Comparison of ENCODE assay signal across 9 mouse cellular contexts in the genomic region with DNA sequence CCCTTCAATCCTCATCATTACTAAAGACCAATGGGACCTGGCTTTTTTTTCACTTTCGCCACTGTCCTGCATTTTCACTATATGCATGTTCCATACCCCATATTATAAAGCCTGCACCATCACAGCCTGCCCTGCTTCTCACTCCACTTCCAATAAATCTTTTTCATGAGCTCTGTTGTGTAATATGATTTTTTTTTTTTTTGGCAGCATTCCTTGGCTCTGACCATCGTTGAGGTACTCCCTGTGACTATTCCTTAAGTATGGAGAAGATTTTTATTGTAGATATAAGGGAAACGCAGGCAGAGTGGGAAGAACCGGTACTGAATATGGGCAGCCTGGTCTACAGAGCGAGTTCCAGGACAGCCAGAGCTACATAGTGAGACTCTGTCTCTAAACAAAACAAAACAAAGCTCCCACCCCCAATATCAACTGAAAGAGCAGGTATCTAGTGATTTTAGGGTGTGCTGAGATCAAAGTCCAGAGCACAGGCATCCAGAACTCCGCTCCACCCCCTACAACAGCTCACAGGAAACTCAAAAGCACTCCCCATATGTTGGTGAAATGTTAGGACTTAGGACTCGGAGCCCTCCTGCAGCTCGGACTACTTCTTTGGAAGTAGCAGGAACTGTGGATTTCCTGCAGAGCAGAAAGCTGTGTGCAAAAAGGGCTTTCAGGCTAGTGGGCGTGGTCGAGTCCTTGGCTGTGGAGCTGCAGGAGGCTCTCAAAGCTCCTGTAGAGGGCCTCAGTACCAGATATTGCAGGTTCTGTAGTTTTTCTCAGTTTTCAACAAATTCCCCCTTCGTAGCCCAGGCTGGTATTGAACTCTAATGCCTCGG. TPM values are rescaled to one million over a fixed set of nuclear protein-coding genes. Genes with fewer than 3 reads are reported as not detected.
A peak's percentile ranks its signal among the peaks of the same experiment; 100 is the strongest.
DNase-seq lines count a peak whose midpoint lies in the region; ATAC-seq and TF ChIP-seq lines count a peak whose summit lies in the region.
"Had no signal": no experiment of that assay in that cellular context is flagged by ENCODE, and none has a peak within 500 bp of the region (broad histone marks: within the 10 kb centered on the region; RNA-seq: fewer than 3 reads in every experiment).

No protein-coding gene starts in this region.

- peak overlapping the region; percentile 73 for H3K9ac ChIP-seq in heart, embryonic 12.5 days
- peak overlapping the region; percentile 92 for H3K9ac ChIP-seq in kidney, embryonic 16.5 days (replicated peaks; ENCODE audit: low read length)
- H3K9ac ChIP-seq in liver, embryonic 12.5 days = peak overlapping the region; percentile 73

- H3K27me3 ChIP-seq in heart, embryonic 12.5 days (replicated peaks) = no peaks in the 10 kb centered on the region
- no peaks in the 10 kb centered on the region for H3K27me3 ChIP-seq in kidney, embryonic 16.5 days (ENCODE audit: insufficient read depth, low read length)
- peaks cover 26% of the 10 kb centered on the region; the same call in 1 of the 2 replicates for H3K27me3 ChIP-seq in liver, embryonic 12.5 days (replicated peaks)

- TF ChIP-seq CTCF in bone marrow, adult 2 months (IDR thresholded peaks at IDR 0.05; ENCODE audit: control insufficient read depth, insufficient read depth, low read length) = peak; percentile 23; the same call in 1 of the 2 replicates

- H3K9me3 ChIP-seq in heart, embryonic 12.5 days (replicated peaks) = no peaks in the 10 kb centered on the region
- H3K9me3 ChIP-seq in kidney, embryonic 16.5 days (ENCODE audit: low read length) = no peaks in the 10 kb centered on the region
- H3K9me3 ChIP-seq in liver, embryonic 12.5 days (replicated peaks) = no peaks in the 10 kb centered on the region

- no peak overlapping the region for H3K27ac ChIP-seq in bone marrow, adult 2 months (ENCODE audit: control insufficient read depth, insufficient read depth, low read depth, low read length, poor library complexity)
- H3K27ac ChIP-seq in heart, embryonic 12.5 days (ENCODE audit: poor library complexity, severe bottlenecking) = peak overlapping the region; percentile 97
- H3K27ac ChIP-seq in kidney, embryonic 16.5 days (ENCODE audit: low read length) = peak overlapping the region; percentile 96
- peak overlapping the region; percentile 82 for H3K27ac ChIP-seq in liver, embryonic 12.5 days

- no peak for TF ChIP-seq POLR2A in bone marrow, adult 2 months (IDR thresholded peaks at IDR 0.05; ENCODE audit: borderline replicate concordance, control insufficient read depth, low read depth, low read length)

- no peaks in the 10 kb centered on the region; the same call in 1 of the 2 replicates for H3K4me1 ChIP-seq in bone marrow, adult 2 months (ENCODE audit: control insufficient read depth, insufficient read depth, low read length)
- H3K4me1 ChIP-seq in heart, embryonic 12.5 days (replicated peaks) = peaks cover 18% of the 10 kb centered on the region; the same call in 1 of the 2 replicates
- peaks cover 14% of the 10 kb centered on the region; the same call in 1 of the 2 replicates for H3K4me1 ChIP-seq in kidney, embryonic 16.5 days (ENCODE audit: insufficient read depth, low read length)
- H3K4me1 ChIP-seq in liver, embryonic 12.5 days = peaks cover 25% of the 10 kb centered on the region

- no peak overlapping the region for H3K4me3 ChIP-seq in bone marrow, adult 2 months (replicated peaks; ENCODE audit: control insufficient read depth, low read depth, low read length)
- peak overlapping the region; percentile 13 for H3K4me3 ChIP-seq in heart, embryonic 12.5 days
- H3K4me3 ChIP-seq in kidney, embryonic 16.5 days (ENCODE audit: low read length) = peak overlapping the region; percentile 78
- H3K4me3 ChIP-seq in liver, embryonic 12.5 days = peak overlapping the region; percentile 71

- peaks cover 9% of the 10 kb centered on the region; the same call in 1 of the 2 replicates for H3K36me3 ChIP-seq in heart, embryonic 12.5 days
- no peaks in the 10 kb centered on the region for H3K36me3 ChIP-seq in kidney, embryonic 16.5 days (ENCODE audit: insufficient read depth, low read length)
- H3K36me3 ChIP-seq in liver, embryonic 12.5 days = no peaks in the 10 kb centered on the region

- ATAC-seq in erythroid progenitor cell, adult 5-6 weeks (replicated peaks; ENCODE audit: low FRiP score, poor library complexity, severe bottlenecking) = peak; percentile 75
- no peak for ATAC-seq in heart, embryonic 12.5 days (ENCODE audit: insufficient number of reproducible peaks, low FRiP score)
- peak; percentile 20; the same call in 1 of the 2 replicates for ATAC-seq in kidney, embryonic 16.5 days (ENCODE audit: low FRiP score, low TSS enrichment)
- ATAC-seq in liver, embryonic 12.5 days = peak; percentile 11

- WGBS in bone marrow, adult 2 months = 37% methylated on average over 12 of the region's 12 CpGs
- WGBS in heart, embryonic 12.5 days = 30% methylated on average over 12 of the region's 12 CpGs
- 37% methylated on average over 12 of the region's 12 CpGs for WGBS in kidney, embryonic 16.5 days
- 28% methylated on average over 12 of the region's 12 CpGs for WGBS in liver, embryonic 12.5 days (ENCODE audit: insufficient replicate concordance)

- peak; percentile 81 for DNase-seq in CD4-positive helper T cell, adult 2 months (ENCODE audit: low read depth, low spot score)
- DNase-seq in natural killer cell, adult 2 months (ENCODE audit: low spot score in 2 of 2) = peak; percentile 33 to 60
- peak; percentile 29 for DNase-seq in telencephalon, adult 2 months (ENCODE audit: low read depth, low spot score)

- peak overlapping the region; percentile 81 for H3K4me2 ChIP-seq in heart, embryonic 12.5 days
- H3K4me2 ChIP-seq in kidney, embryonic 16.5 days (replicated peaks; ENCODE audit: low read depth, low read length) = peak overlapping the region; percentile 70
- peak overlapping the region; percentile 93 for H3K4me2 ChIP-seq in liver, embryonic 12.5 days

RNA-seq across cellular contexts. Expression of gene Trim26, which starts 1.1 kb away (rescaled TPM):
- polyA plus RNA-seq in bone marrow, adult 2 months (2011; ENCODE audit: insufficient read depth, insufficient read length, low replicate concordance, missing spikeins) = 20.9 and 39.6 TPM in 2 replicates
- total RNA-seq in erythroid progenitor cell, adult 5-6 weeks (2015; ENCODE audit: low replicate concordance) = 41.8 and 46.5 TPM in 2 replicates
- 13.9 and 15.8 TPM in 2 replicates for total RNA-seq in erythroid progenitor cell, adult 5-6 weeks (2017; ENCODE audit: low replicate concordance)
- polyA plus RNA-seq in heart, embryonic 12.5 days (2016; fragmentation: Nextera tagmentation; extraction: Ambion mirVana) = 28.8 and 28.9 TPM in 2 replicates
- polyA plus RNA-seq in kidney, embryonic 16.5 days (2015; fragmentation: Nextera tagmentation; extraction: Ambion mirVana) = 41.7 and 45.8 TPM in 2 replicates
- 14.4 and 16.2 TPM in 2 replicates for polyA plus RNA-seq in liver, embryonic 12.5 days (2016; fragmentation: Nextera tagmentation; extraction: Ambion mirVana)

RNA-seq across cellular contexts. Expression of gene H2-M10.6, which starts 23.8 kb away (rescaled TPM):
- polyA plus RNA-seq in bone marrow, adult 2 months (2011; ENCODE audit: insufficient read depth, insufficient read length, low replicate concordance, missing spikeins) = not detected in 2 replicates
- total RNA-seq in erythroid progenitor cell, adult 5-6 weeks (2015; ENCODE audit: low replicate concordance) = not detected in 2 replicates
- total RNA-seq in erythroid progenitor cell, adult 5-6 weeks (2017; ENCODE audit: low replicate concordance) = not detected in 2 replicates
- not detected in 2 replicates for polyA plus RNA-seq in heart, embryonic 12.5 days (2016; fragmentation: Nextera tagmentation; extraction: Ambion mirVana)
- not detected in 2 replicates for polyA plus RNA-seq in kidney, embryonic 16.5 days (2015; fragmentation: Nextera tagmentation; extraction: Ambion mirVana)
- polyA plus RNA-seq in liver, embryonic 12.5 days (2016; fragmentation: Nextera tagmentation; extraction: Ambion mirVana) = not detected in 2 replicates
- total RNA-seq: gastrocnemius, postnatal 4 days had no signal

RNA-seq across cellular contexts. Expression of gene Trim15, which starts 31.2 kb away (rescaled TPM):
- 1.6 TPM in 1 of 2 replicates, not detected in the other for polyA plus RNA-seq in bone marrow, adult 2 months (2011; ENCODE audit: insufficient read depth, insufficient read length, low replicate concordance, missing spikeins)
- total RNA-seq in erythroid progenitor cell, adult 5-6 weeks (2015; ENCODE audit: low replicate concordance) = 2.2 TPM in 1 of 2 replicates, not detected in the other
- 0.51 and 1.4 TPM in 2 replicates for total RNA-seq in erythroid progenitor cell, adult 5-6 weeks (2017; ENCODE audit: low replicate concordance)
- polyA plus RNA-seq in heart, embryonic 12.5 days (2016; fragmentation: Nextera tagmentation; extraction: Ambion mirVana) = 0.40 and 0.47 TPM in 2 replicates
- polyA plus RNA-seq in kidney, embryonic 16.5 days (2015; fragmentation: Nextera tagmentation; extraction: Ambion mirVana) = 0.22 and 0.27 TPM in 2 replicates
- polyA plus RNA-seq in liver, embryonic 12.5 days (2016; fragmentation: Nextera tagmentation; extraction: Ambion mirVana) = 0.38 and 0.43 TPM in 2 replicates
- total RNA-seq: gastrocnemius, postnatal 4 days had no signal

RNA-seq across cellular contexts. Expression of gene Trim10, which starts 33.6 kb away (rescaled TPM):
- 108 and 159 TPM in 2 replicates for polyA plus RNA-seq in bone marrow, adult 2 months (2011; ENCODE audit: insufficient read depth, insufficient read length, low replicate concordance, missing spikeins)
- total RNA-seq in erythroid progenitor cell, adult 5-6 weeks (2015; ENCODE audit: low replicate concordance) = 270 and 287 TPM in 2 replicates
- total RNA-seq in erythroid progenitor cell, adult 5-6 weeks (2017; ENCODE audit: low replicate concordance) = 428 and 543 TPM in 2 replicates
- polyA plus RNA-seq in heart, embryonic 12.5 days (2016; fragmentation: Nextera tagmentation; extraction: Ambion mirVana) = 23.6 and 27.0 TPM in 2 replicates
- polyA plus RNA-seq in kidney, embryonic 16.5 days (2015; fragmentation: Nextera tagmentation; extraction: Ambion mirVana) = 2.1 and 2.4 TPM in 2 replicates
- polyA plus RNA-seq in liver, embryonic 12.5 days (2016; fragmentation: Nextera tagmentation; extraction: Ambion mirVana) = 227 and 235 TPM in 2 replicates

RNA-seq across cellular contexts. Expression of gene Trim40, which starts 54.1 kb away (rescaled TPM):
- polyA plus RNA-seq in bone marrow, adult 2 months (2011; ENCODE audit: insufficient read depth, insufficient read length, low replicate concordance, missing spikeins) = not detected in 2 replicates
- total RNA-seq in erythroid progenitor cell, adult 5-6 weeks (2015; ENCODE audit: low replicate concordance) = not detected in 2 replicates
- total RNA-seq in erythroid progenitor cell, adult 5-6 weeks (2017; ENCODE audit: low replicate concordance) = 1.8 TPM in 1 of 2 replicates, not detected in the other
- polyA plus RNA-seq in heart, embryonic 12.5 days (2016; fragmentation: Nextera tagmentation; extraction: Ambion mirVana) = not detected in 2 replicates
- polyA plus RNA-seq in kidney, embryonic 16.5 days (2015; fragmentation: Nextera tagmentation; extraction: Ambion mirVana) = not detected in 2 replicates
- polyA plus RNA-seq in liver, embryonic 12.5 days (2016; fragmentation: Nextera tagmentation; extraction: Ambion mirVana) = not detected in 2 replicates
- total RNA-seq: gastrocnemius, postnatal 4 days had no signal

Comparison
In these comparisons a context has a peak if more than half of its experiments do, and no peak if none do; other contexts are left out.
1. DNase-seq: peak in every context shown above with its lines; median percentile 81 in CD4-positive helper T cell, adult 2 months; 46 in natural killer cell, adult 2 months; 29 in telencephalon, adult 2 months.